Mouse (Mus musculus) liver, embryonic 14.5 days (tissue): ENCODE measurements around the gene Bcl2l13. TPM values are rescaled to one million over a fixed set of nuclear protein-coding genes. Genes with fewer than 3 reads are reported as not detected.
A peak's percentile ranks its signal among the peaks of the same experiment; 100 is the strongest.

Source experiments
- ATAC-seq: fragments of 200-750 bp; cut with Nextera tagmentation; 2 replicates; pipeline ENCODE4 v1.8.0; 2017; ENCODE audit warnings: moderate number of reproducible peaks, mild to moderate bottlenecking, moderate library complexity; ENCODE audit not compliant: insufficient read depth
- DNase-seq, 3 experiments: peaks; one replicate each; pipeline ENCODE4 v3.0.0-alpha.2; 2012 to 2013; ENCODE audit warnings: low read depth in 3 of 3, low spot score in 3 of 3
- H3K27ac ChIP-seq: fragments of 300-500 bp; sonication (generic); 2 replicates; pipeline ENCODE4 v1.5.1; 2014; ENCODE audit warnings: moderate library complexity, mild to moderate bottlenecking, control low read depth, inconsistent platforms
- H3K27me3 ChIP-seq: fragments of 300-500 bp; sonication (generic); 2 replicates; pipeline ENCODE4 v1.6.1; 2014; ENCODE audit warnings: mild to moderate bottlenecking, low read length, moderate library complexity; ENCODE audit not compliant: control insufficient read depth, insufficient read depth
- H3K36me3 ChIP-seq: fragments of 300-500 bp; sonication (generic); replicated peaks from 2 replicates; pipeline ENCODE4 v1.6.1; 2014; ENCODE audit warnings: low read depth; ENCODE audit not compliant: control insufficient read depth, insufficient read depth
- H3K4me1 ChIP-seq, 2 experiments: fragments of 200-500 bp in 1 of 2; fragments of 300-500 bp in 1 of 2; sonication (generic) in 1 of 2; replicated peaks; 2 replicates each; pipeline ENCODE4 v1.6.1; 2012 to 2014; ENCODE audit warnings: antibody characterized with exemption in 1 of 2, inconsistent platforms in 1 of 2, low read length in 1 of 2; ENCODE audit not compliant: control insufficient read depth in 2 of 2, insufficient read depth in 2 of 2
- H3K4me2 ChIP-seq: fragments of 300-500 bp; sonication (generic); 2 replicates; pipeline ENCODE4 v1.6.1; 2014; ENCODE audit warnings: low read depth, mild to moderate bottlenecking, control low read depth, moderate library complexity
- H3K4me3 ChIP-seq, 2 experiments: fragments of 200-500 bp in 1 of 2; fragments of 300-500 bp in 1 of 2; sonication (generic) in 1 of 2; 2 replicates each; pipeline ENCODE4 v1.5.1; 2012 to 2014; ENCODE audit warnings: low read depth in 2 of 2, low read length in 2 of 2, mild to moderate bottlenecking in 2 of 2, control low read depth in 1 of 2, inconsistent platforms in 1 of 2, moderate library complexity in 1 of 2; ENCODE audit not compliant: insufficient read depth in 1 of 2
- H3K9ac ChIP-seq: fragments of 300-500 bp; sonication (generic); replicated peaks from 2 replicates; pipeline ENCODE4 v1.6.1; 2014; ENCODE audit warnings: mild to moderate bottlenecking, control low read depth, moderate library complexity
- H3K9me3 ChIP-seq: fragments of 300-500 bp; sonication (generic); 2 replicates; pipeline ENCODE4 v1.6.1; 2016; ENCODE audit warnings: low read length, mixed read lengths; ENCODE audit not compliant: control insufficient read depth
- CTCF ChIP-seq: IDR thresholded peaks from 2 replicates; pipeline ENCODE4 v1.5.1; 2016; ENCODE audit warnings: antibody characterized with exemption, low read depth, control low read depth
- EP300 ChIP-seq: IDR thresholded peaks from 2 replicates; pipeline ENCODE4 v1.6.1; 2016; ENCODE audit warnings: antibody characterized with exemption, low read depth
- WGBS: fragments of 180-500 bp; shearing (Covaris S2); extraction: QIAGEN DNeasy Blood & Tissue Kit; methylation state at CpG from one replicate; pipeline ENCODE4 v1.1.7; 2014; ENCODE audit not compliant: insufficient replicate concordance; 5-methylcytosine and 5-hydroxymethylcytosine counted together
- polyA plus RNA-seq, 2 experiments: library from polyadenylated mRNA; depleted of rRNA in 1 of 2; stranded (reverse) in 1 of 2; unstranded in 1 of 2; fragments of >200 nt; fragmentation: Nextera tagmentation in 1 of 2; extraction: Ambion mirVana in 1 of 2; gene quantifications; 2 replicates each; pipeline versions ENCODE4 v1.2.1 to v1.2.3; 2012 to 2014

Bcl2l13 gene
- polyA plus RNA-seq, 2 experiments = 18.1 to 28.6 TPM

- TF ChIP-seq EP300 (peak; percentile 36; the same call in 1 of the 2 replicates), CTCF (no peak)
- 21% methylated on average over 10 of the region's 10 CpGs for WGBS
- Histone ChIP-seq H3K9ac (no peak overlapping the region; the same call in 1 of the 2 replicates), H3K4me3 (no peak overlapping the region), H3K27me3 (no peaks in the 10 kb centered on the region), H3K4me1 (peaks cover 24% of the 10 kb centered on the region in 2 experiments), H3K9me3 (no peaks in the 10 kb centered on the region), H3K4me2 (peak overlapping the region; percentile 47), H3K36me3 (peaks cover 39% of the 10 kb centered on the region), H3K27ac (peak overlapping the region; percentile 84)
- peak in 1 of 3 experiments; percentile 55 for DNase-seq
- peak; percentile 85 for ATAC-seq
Observed at GRCm38 (mm10) chr6:120854413-120854812, 18.4 kb downstream of the Bcl2l13 start.

GRCm38 (mm10) chr6:120858217-120858711 is 22.3 kb downstream of the Bcl2l13 start:
- Histone ChIP-seq H3K9me3 (no peaks in the 10 kb centered on the region), H3K36me3 (peaks cover 38% of the 10 kb centered on the region), H3K4me2 (no peak overlapping the region), H3K27ac (no peak overlapping the region; the same call in 1 of the 2 replicates), H3K4me1 (peaks cover 21 to 26% of the 10 kb centered on the region in 2 experiments), H3K4me3 (no peak overlapping the region), H3K9ac (no peak overlapping the region), H3K27me3 (no peaks in the 10 kb centered on the region)
- DNase-seq (no peak), ATAC-seq (no peak)
- no peak for TF ChIP-seq CTCF
- 0 out of 2 replicates have a peak, but pooled peaks have one; percentile 19 for TF ChIP-seq EP300
- WGBS = 71% methylated on average over 8 of the region's 8 CpGs

GRCm38 (mm10) chr6:120860079-120860478 is 24.1 kb downstream of the Bcl2l13 start:
- DNase-seq (no peak), ATAC-seq (no peak)
- H3K9ac ChIP-seq = no peak overlapping the region
- H3K27me3 ChIP-seq = no peaks in the 10 kb centered on the region
- H3K4me2 ChIP-seq = no peak overlapping the region
- WGBS = 94% methylated on average over 3 of the region's 3 CpGs
- no peak overlapping the region for H3K4me3 ChIP-seq
- H3K9me3 ChIP-seq = no peaks in the 10 kb centered on the region
- no peak for TF ChIP-seq EP300
- no peak overlapping the region for H3K27ac ChIP-seq
- H3K4me1 ChIP-seq = peaks cover 10 to 15% of the 10 kb centered on the region in 2 experiments
- H3K36me3 ChIP-seq = peaks cover 37% of the 10 kb centered on the region

DNA sequence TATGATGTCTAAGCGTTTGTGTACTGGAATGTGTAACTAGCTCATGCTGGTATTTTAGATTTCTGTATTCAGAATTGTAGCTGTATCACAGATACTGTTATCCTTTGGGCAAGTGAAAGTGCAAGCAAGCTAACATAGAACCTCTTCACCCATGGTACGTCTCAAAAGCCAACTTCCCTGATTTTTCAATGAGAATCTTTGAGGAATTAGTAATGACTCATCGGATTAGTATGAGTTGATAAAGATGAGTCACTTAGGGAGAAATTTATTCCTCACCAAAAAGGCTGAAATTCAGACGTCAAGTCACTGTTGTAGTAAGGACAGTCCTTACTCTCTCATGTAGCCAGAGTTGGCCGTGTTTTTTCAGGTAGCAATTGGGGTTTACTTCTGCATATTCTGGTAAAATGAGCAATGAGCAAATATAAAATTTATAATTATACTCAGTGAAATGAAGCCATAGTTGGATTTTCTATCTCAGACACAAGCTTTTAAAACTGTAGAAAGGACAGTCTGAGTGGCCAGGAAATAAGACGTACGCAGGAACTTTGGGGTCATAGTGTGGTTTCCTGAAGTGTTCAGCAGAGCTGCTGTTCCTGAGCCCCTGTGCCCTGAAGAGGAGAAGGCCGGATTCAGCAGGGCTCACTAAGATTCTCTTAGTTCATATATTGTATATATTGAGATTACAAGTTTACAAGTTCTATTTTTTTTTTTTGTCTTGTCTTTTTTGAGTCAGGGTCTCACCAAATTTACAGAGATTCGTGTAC is 30.2 kb downstream of the Bcl2l13 start:
- Histone ChIP-seq H3K27me3 (no peaks in the 10 kb centered on the region), H3K4me1 (peaks cover 2 to 5% of the 10 kb centered on the region in 2 experiments; a peak in 2 of 4 replicates), H3K4me3 (no peak overlapping the region), H3K9me3 (no peaks in the 10 kb centered on the region), H3K27ac (no peak overlapping the region), H3K4me2 (no peak overlapping the region), H3K9ac (no peak overlapping the region), H3K36me3 (peaks cover 35% of the 10 kb centered on the region)
- ATAC-seq (no peak), DNase-seq (no peak)
- TF ChIP-seq EP300 = no peak
- no peak for TF ChIP-seq CTCF
- WGBS = 55% methylated on average over 9 of the region's 9 CpGs

GRCm38 (mm10) chr6:120868824-120869223 is 32.8 kb downstream of the Bcl2l13 start:
- H3K4me3 ChIP-seq = no peak overlapping the region
- no peaks in the 10 kb centered on the region for H3K27me3 ChIP-seq
- H3K27ac ChIP-seq = no peak overlapping the region
- no peak for ATAC-seq
- peaks cover 5 to 9% of the 10 kb centered on the region in 2 experiments; a peak in 3 of 4 replicates for H3K4me1 ChIP-seq
- H3K4me2 ChIP-seq = no peak overlapping the region
- H3K9me3 ChIP-seq = no peaks in the 10 kb centered on the region
- peaks cover 33% of the 10 kb centered on the region for H3K36me3 ChIP-seq
- 65% methylated on average over 1 of the region's 1 CpGs for WGBS
- no peak for DNase-seq
- TF ChIP-seq CTCF = no peak
- TF ChIP-seq EP300 = no peak
- no peak overlapping the region for H3K9ac ChIP-seq
